Mouse (Mus musculus): ENCODE measurements at regions not wholly inside any gene's neighbourhood (a gene's known extent, or its start where the extent isn't known, plus 50 kb on each side); places are given as distances from the start of the nearest gene placed in this dataset.

- no peak overlapping the region for H3K4me3 ChIP-seq (ENCODE audit: low read depth, low read length)
- no peaks in the 10 kb centered on the region for H3K9me3 ChIP-seq (replicated peaks; ENCODE audit: control insufficient read depth, low read length)
- H3K27me3 ChIP-seq (ENCODE audit: control insufficient read depth, insufficient read depth, low read length) = no peaks in the 10 kb centered on the region
- H3K27ac ChIP-seq (replicated peaks; ENCODE audit: low read depth, low read length) = no peak overlapping the region
- H3K9ac ChIP-seq (replicated peaks; ENCODE audit: low read length) = no peak overlapping the region
- DNase-seq (ENCODE audit: low spot score) = no peak
- no peak overlapping the region for H3K4me2 ChIP-seq (ENCODE audit: low read depth, low read length)
- no peaks in the 10 kb centered on the region for H3K36me3 ChIP-seq (replicated peaks; ENCODE audit: control insufficient read depth, insufficient read depth, low read depth, low read length)
- WGBS = 51% methylated on average over 10 of the region's 10 CpGs
- no peak for ATAC-seq (replicated peaks; ENCODE audit: insufficient number of reproducible peaks, low FRiP score, low TSS enrichment, low read depth)
- no peaks in the 10 kb centered on the region for H3K4me1 ChIP-seq (ENCODE audit: control insufficient read depth, insufficient read depth, low read length)
These were observed 131.7 kb upstream of the Zc3h12a start for GRCm38 (mm10) chr4:125259306-125259705.

GRCm38 (mm10) chr4:125257916-125258315 is 130.3 kb upstream of the Zc3h12a start:
- H3K9me3 ChIP-seq (replicated peaks; ENCODE audit: control insufficient read depth, low read length) = no peaks in the 10 kb centered on the region
- ATAC-seq (replicated peaks; ENCODE audit: insufficient number of reproducible peaks, low FRiP score, low TSS enrichment, low read depth) (no peak), DNase-seq (ENCODE audit: low spot score) (no peak)
- 69% methylated on average over 6 of the region's 6 CpGs for WGBS
- no peak overlapping the region for H3K27ac ChIP-seq (replicated peaks; ENCODE audit: low read depth, low read length)
- no peaks in the 10 kb centered on the region for H3K27me3 ChIP-seq (ENCODE audit: control insufficient read depth, insufficient read depth, low read length)
- H3K36me3 ChIP-seq (replicated peaks; ENCODE audit: control insufficient read depth, insufficient read depth, low read depth, low read length) = no peaks in the 10 kb centered on the region
- no peaks in the 10 kb centered on the region for H3K4me1 ChIP-seq (ENCODE audit: control insufficient read depth, insufficient read depth, low read length)
- H3K4me2 ChIP-seq (ENCODE audit: low read depth, low read length) = no peak overlapping the region
- H3K9ac ChIP-seq (replicated peaks; ENCODE audit: low read length) = no peak overlapping the region
- no peak overlapping the region for H3K4me3 ChIP-seq (ENCODE audit: low read depth, low read length)

- WGBS = 90% methylated on average over 3 of the region's 3 CpGs
- H3K36me3 ChIP-seq (replicated peaks; ENCODE audit: control insufficient read depth, insufficient read depth, low read depth, low read length) = no peaks in the 10 kb centered on the region
These were observed 125.5 kb upstream of the Zc3h12a start for GRCm38 (mm10) chr4:125253161-125253560.

DNA sequence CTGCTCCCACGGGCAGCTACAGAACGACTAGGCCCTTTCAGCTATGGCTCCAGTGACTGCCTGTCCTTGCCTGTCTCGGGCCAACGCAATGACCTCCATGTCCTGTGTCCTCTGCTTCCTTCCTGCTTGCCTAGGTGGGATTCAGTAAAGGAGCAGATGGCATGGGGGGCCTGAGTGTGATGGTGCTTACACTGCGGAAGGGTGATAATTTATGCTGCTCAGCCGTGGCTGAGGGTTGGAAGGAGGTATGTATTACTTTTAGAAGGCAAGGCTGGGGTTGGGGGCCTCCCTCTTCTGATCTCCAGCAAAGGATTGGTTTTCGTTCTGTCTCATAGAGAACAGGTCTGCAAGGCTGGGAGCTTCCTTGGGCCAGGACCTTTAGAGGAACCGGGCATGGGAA is 124.6 kb upstream of the Zc3h12a start:
- DNase-seq (ENCODE audit: low spot score) = no peak
- no peak for ATAC-seq (replicated peaks; ENCODE audit: insufficient number of reproducible peaks, low FRiP score, low TSS enrichment, low read depth)
- WGBS = 75% methylated on average over 8 of the region's 8 CpGs
- H3K4me3 ChIP-seq (ENCODE audit: low read depth, low read length) = no peak overlapping the region
- H3K9me3 ChIP-seq (replicated peaks; ENCODE audit: control insufficient read depth, low read length) = no peaks in the 10 kb centered on the region
- no peak overlapping the region for H3K9ac ChIP-seq (replicated peaks; ENCODE audit: low read length)
- no peak overlapping the region for H3K4me2 ChIP-seq (ENCODE audit: low read depth, low read length)
- H3K4me1 ChIP-seq (ENCODE audit: control insufficient read depth, insufficient read depth, low read length) = no peaks in the 10 kb centered on the region
- no peaks in the 10 kb centered on the region for H3K36me3 ChIP-seq (replicated peaks; ENCODE audit: control insufficient read depth, insufficient read depth, low read depth, low read length)
- H3K27me3 ChIP-seq (ENCODE audit: control insufficient read depth, insufficient read depth, low read length) = no peaks in the 10 kb centered on the region
- no peak overlapping the region for H3K27ac ChIP-seq (replicated peaks; ENCODE audit: low read depth, low read length)

More at GRCm38 (mm10) chr4:125253161-125253560, 125.5 kb upstream of the Zc3h12a start:
- no peak overlapping the region for H3K4me2 ChIP-seq (ENCODE audit: low read depth, low read length)
- H3K9me3 ChIP-seq (replicated peaks; ENCODE audit: control insufficient read depth, low read length) = no peaks in the 10 kb centered on the region
- H3K4me1 ChIP-seq (ENCODE audit: control insufficient read depth, insufficient read depth, low read length) = no peaks in the 10 kb centered on the region
- no peak for DNase-seq (ENCODE audit: low spot score)
- ATAC-seq (replicated peaks; ENCODE audit: insufficient number of reproducible peaks, low FRiP score, low TSS enrichment, low read depth) = no peak
- H3K4me3 ChIP-seq (ENCODE audit: low read depth, low read length) = no peak overlapping the region
- H3K27me3 ChIP-seq (ENCODE audit: control insufficient read depth, insufficient read depth, low read length) = no peaks in the 10 kb centered on the region
- H3K27ac ChIP-seq (replicated peaks; ENCODE audit: low read depth, low read length) = no peak overlapping the region
- no peak overlapping the region for H3K9ac ChIP-seq (replicated peaks; ENCODE audit: low read length)

DNA sequence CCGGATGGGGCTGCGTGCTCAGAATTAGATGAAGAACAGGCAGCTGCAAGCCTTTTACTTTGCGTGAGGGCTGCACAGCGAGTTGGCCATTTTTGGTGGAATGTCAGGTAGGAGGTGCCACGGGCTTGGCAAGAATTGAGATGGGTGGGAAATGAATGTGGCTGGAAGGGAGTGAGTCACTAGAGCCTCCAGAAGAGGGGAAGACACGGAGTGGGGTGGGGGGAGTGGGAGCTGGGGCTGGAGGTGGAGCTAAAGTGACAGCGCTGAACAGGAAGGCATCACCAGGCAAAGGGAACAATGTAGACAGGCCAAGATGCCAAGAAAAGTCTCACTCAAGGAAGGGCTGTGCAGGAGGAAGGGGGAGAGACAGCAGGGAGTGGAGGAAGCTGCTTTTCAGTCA is 121.4 kb upstream of the Zc3h12a start:
- WGBS = 65% methylated on average over 7 of the region's 7 CpGs
- Histone ChIP-seq H3K9ac (replicated peaks; ENCODE audit: low read length) (no peak overlapping the region), H3K36me3 (replicated peaks; ENCODE audit: control insufficient read depth, insufficient read depth, low read depth, low read length) (no peaks in the 10 kb centered on the region), H3K27ac (replicated peaks; ENCODE audit: low read depth, low read length) (no peak overlapping the region), H3K27me3 (ENCODE audit: control insufficient read depth, insufficient read depth, low read length) (no peaks in the 10 kb centered on the region), H3K4me1 (ENCODE audit: control insufficient read depth, insufficient read depth, low read length) (no peaks in the 10 kb centered on the region), H3K4me2 (ENCODE audit: low read depth, low read length) (no peak overlapping the region), H3K9me3 (replicated peaks; ENCODE audit: control insufficient read depth, low read length) (no peaks in the 10 kb centered on the region), H3K4me3 (ENCODE audit: low read depth, low read length) (no peak overlapping the region)
- no peak for ATAC-seq (replicated peaks; ENCODE audit: insufficient number of reproducible peaks, low FRiP score, low TSS enrichment, low read depth)
- DNase-seq (ENCODE audit: low spot score) = no peak

- no peaks in the 10 kb centered on the region for H3K27me3 ChIP-seq (ENCODE audit: control insufficient read depth, insufficient read depth, low read length)
- H3K4me1 ChIP-seq (ENCODE audit: control insufficient read depth, insufficient read depth, low read length) = no peaks in the 10 kb centered on the region
- H3K27ac ChIP-seq (replicated peaks; ENCODE audit: low read depth, low read length) = no peak overlapping the region
- no peak overlapping the region for H3K9ac ChIP-seq (replicated peaks; ENCODE audit: low read length)
- H3K9me3 ChIP-seq (replicated peaks; ENCODE audit: control insufficient read depth, low read length) = no peaks in the 10 kb centered on the region
- no peak overlapping the region for H3K4me3 ChIP-seq (ENCODE audit: low read depth, low read length)
- ATAC-seq (replicated peaks; ENCODE audit: insufficient number of reproducible peaks, low FRiP score, low TSS enrichment, low read depth) (no peak), DNase-seq (ENCODE audit: low spot score) (peak; percentile 64)
- H3K36me3 ChIP-seq (replicated peaks; ENCODE audit: control insufficient read depth, insufficient read depth, low read depth, low read length) = no peaks in the 10 kb centered on the region
- WGBS = 9% methylated on average over 5 of the region's 5 CpGs
- no peak overlapping the region for H3K4me2 ChIP-seq (ENCODE audit: low read depth, low read length)
These were observed 118.5 kb upstream of the Zc3h12a start for GRCm38 (mm10) chr4:125246171-125246570.

DNA sequence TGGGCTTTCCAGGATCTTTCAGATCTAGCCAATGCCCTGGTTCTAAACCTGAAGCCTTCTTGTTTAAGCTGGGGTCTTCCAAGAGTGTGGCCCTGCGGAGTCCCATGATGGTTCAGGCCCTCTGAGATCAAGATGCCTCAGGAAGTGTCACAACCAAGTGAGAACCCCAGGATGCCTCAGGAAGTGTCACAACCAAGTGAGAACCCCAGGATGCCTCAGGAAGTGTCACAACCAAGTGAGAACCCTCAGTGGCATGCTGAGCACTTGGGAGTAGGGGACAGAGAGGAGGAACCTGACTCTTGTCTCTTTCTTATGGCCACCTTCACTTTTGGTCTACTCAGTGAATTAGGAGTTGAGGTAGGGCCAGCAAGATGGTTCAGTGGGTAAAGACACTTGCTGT is 114.9 kb upstream of the Zc3h12a start:
- Histone ChIP-seq H3K27me3 (ENCODE audit: control insufficient read depth, insufficient read depth, low read length) (no peaks in the 10 kb centered on the region), H3K4me2 (ENCODE audit: low read depth, low read length) (no peak overlapping the region), H3K27ac (replicated peaks; ENCODE audit: low read depth, low read length) (no peak overlapping the region), H3K4me1 (ENCODE audit: control insufficient read depth, insufficient read depth, low read length) (no peaks in the 10 kb centered on the region), H3K36me3 (replicated peaks; ENCODE audit: control insufficient read depth, insufficient read depth, low read depth, low read length) (no peaks in the 10 kb centered on the region), H3K4me3 (ENCODE audit: low read depth, low read length) (no peak overlapping the region), H3K9ac (replicated peaks; ENCODE audit: low read length) (no peak overlapping the region), H3K9me3 (replicated peaks; ENCODE audit: control insufficient read depth, low read length) (no peaks in the 10 kb centered on the region)
- 84% methylated on average over 1 of the region's 1 CpGs for WGBS
- ATAC-seq (replicated peaks; ENCODE audit: insufficient number of reproducible peaks, low FRiP score, low TSS enrichment, low read depth) (no peak), DNase-seq (ENCODE audit: low spot score) (no peak)

DNA sequence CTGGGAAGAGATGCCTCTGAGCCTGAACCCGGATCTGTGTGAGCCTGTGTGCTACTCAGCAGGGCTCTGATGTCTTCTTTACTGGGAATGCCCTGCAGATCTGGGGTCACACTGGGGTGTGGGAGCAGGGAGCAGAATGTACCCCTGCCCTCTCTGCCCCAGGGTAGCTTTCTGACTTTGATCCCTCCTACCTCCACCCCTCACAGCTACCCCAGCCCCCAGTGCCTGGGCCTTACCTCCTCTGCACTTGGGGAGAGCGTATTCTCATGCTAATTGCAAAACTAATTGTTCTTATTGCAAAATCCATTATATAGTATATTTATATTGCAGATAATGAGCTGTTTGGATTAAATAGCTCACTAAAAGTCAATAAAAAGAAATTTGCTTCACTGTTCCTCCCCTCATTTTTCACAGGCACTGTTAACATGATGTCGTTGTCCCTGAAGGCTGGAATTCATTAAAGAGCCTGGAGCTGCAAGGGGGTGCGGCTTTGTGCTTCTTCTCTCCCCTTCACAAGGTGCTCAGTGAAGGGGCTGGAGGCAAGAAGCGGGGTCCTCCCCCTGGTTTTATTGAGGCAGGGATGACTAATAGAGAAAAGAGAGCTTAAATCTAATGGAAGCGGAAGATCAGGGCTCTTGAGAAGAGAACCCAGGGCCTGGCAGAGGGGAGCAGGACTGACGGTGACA is 114.1 kb upstream of the Zc3h12a start:
- H3K27me3 ChIP-seq (ENCODE audit: control insufficient read depth, insufficient read depth, low read length) = no peaks in the 10 kb centered on the region
- no peaks in the 10 kb centered on the region for H3K9me3 ChIP-seq (replicated peaks; ENCODE audit: control insufficient read depth, low read length)
- WGBS = 32% methylated on average over 7 of the region's 7 CpGs
- H3K36me3 ChIP-seq (replicated peaks; ENCODE audit: control insufficient read depth, insufficient read depth, low read depth, low read length) = no peaks in the 10 kb centered on the region
- no peak overlapping the region for H3K4me2 ChIP-seq (ENCODE audit: low read depth, low read length)
- H3K4me1 ChIP-seq (ENCODE audit: control insufficient read depth, insufficient read depth, low read length) = no peaks in the 10 kb centered on the region
- H3K4me3 ChIP-seq (ENCODE audit: low read depth, low read length) = no peak overlapping the region
- peak; percentile 20 for DNase-seq (ENCODE audit: low spot score)
- no peak overlapping the region for H3K9ac ChIP-seq (replicated peaks; ENCODE audit: low read length)
- H3K27ac ChIP-seq (replicated peaks; ENCODE audit: low read depth, low read length) = no peak overlapping the region
- no peak for ATAC-seq (replicated peaks; ENCODE audit: insufficient number of reproducible peaks, low FRiP score, low TSS enrichment, low read depth)
